Mouse (Mus musculus) lung, postnatal 0 days (tissue): ENCODE results near the gene Mphosph9. TPM values are rescaled to one million over a fixed set of nuclear protein-coding genes. Genes with fewer than 3 reads are reported as not detected.

Source experiments
- ATAC-seq: fragments of 200-750 bp; cut with Nextera tagmentation; 2 replicates; pipeline ENCODE4 v1.8.0; 2017; ENCODE audit warnings: moderate library complexity
- DNase-seq: peaks from one replicate; pipeline ENCODE4 v3.0.0-alpha.2; 2016; ENCODE audit warnings: low spot score
- H3K27ac ChIP-seq: fragments of 300-500 bp; sonication (generic); 2 replicates; pipeline ENCODE4 v1.5.1; 2014; ENCODE audit warnings: antibody characterized with exemption, mild to moderate bottlenecking, low read length, mixed read lengths
- H3K27me3 ChIP-seq: fragments of 300-500 bp; sonication (generic); replicated peaks from 2 replicates; pipeline ENCODE4 v1.6.1; 2014; ENCODE audit warnings: low read length, mixed read lengths; ENCODE audit not compliant: insufficient read depth
- H3K36me3 ChIP-seq: fragments of 300-500 bp; sonication (generic); 2 replicates; pipeline ENCODE4 v1.6.1; 2014; ENCODE audit warnings: low read length, mixed read lengths; ENCODE audit not compliant: insufficient read depth
- H3K4me1 ChIP-seq: fragments of 300-500 bp; sonication (generic); 2 replicates; pipeline ENCODE4 v1.6.1; 2014; ENCODE audit warnings: antibody characterized with exemption, low read depth, low read length, mixed read lengths; ENCODE audit not compliant: insufficient read depth
- H3K4me2 ChIP-seq: fragments of 300-500 bp; sonication (generic); replicated peaks from 2 replicates; pipeline ENCODE4 v1.6.1; 2014; ENCODE audit warnings: low read depth, mild to moderate bottlenecking, low read length, moderate library complexity, mixed read lengths
- H3K4me3 ChIP-seq: fragments of 300-500 bp; sonication (generic); 2 replicates; pipeline ENCODE4 v1.5.1; 2014; ENCODE audit warnings: low read depth, low read length
- H3K9ac ChIP-seq: fragments of 300-500 bp; sonication (generic); replicated peaks from 2 replicates; pipeline ENCODE4 v1.6.1; 2014; ENCODE audit warnings: low read depth, mild to moderate bottlenecking
- H3K9me3 ChIP-seq: fragments of 300-500 bp; sonication (generic); 2 replicates; pipeline ENCODE4 v1.6.1; 2016; ENCODE audit warnings: low read length, mixed read lengths
- CTCF ChIP-seq: IDR thresholded peaks from 2 replicates; pipeline ENCODE4 v1.5.1; 2016; ENCODE audit warnings: antibody characterized with exemption, mild to moderate bottlenecking
- EP300 ChIP-seq: IDR thresholded peaks from 2 replicates; pipeline ENCODE4 v1.6.1; 2016; ENCODE audit warnings: antibody characterized with exemption, mild to moderate bottlenecking, control low read depth
- WGBS: fragments of 180-500 bp; shearing (Covaris S2); extraction: QIAGEN DNeasy Blood & Tissue Kit; methylation state at CpG from one replicate; pipeline ENCODE4 v1.1.7; 2014; 5-methylcytosine and 5-hydroxymethylcytosine counted together
- polyA plus RNA-seq: library from polyadenylated mRNA; unstranded; fragments of >200 nt; fragmentation: Nextera tagmentation; extraction: Ambion mirVana; gene quantifications from 2 replicates; pipeline ENCODE4 v1.2.1, GENCODE M21; 2015

Mphosph9 gene
- polyA plus RNA-seq, 1 experiment from 2014 or later = 3.4 TPM

- WGBS = 31% methylated on average over 22 of the region's 22 CpGs
- ATAC-seq = peak; percentile 73
- peak; percentile 62 for DNase-seq
- Histone ChIP-seq H3K4me1 (peaks cover 22% of the 10 kb centered on the region; the same call in 1 of the 2 replicates), H3K9ac (no peak overlapping the region), H3K9me3 (no peaks in the 10 kb centered on the region), H3K27me3 (no peaks in the 10 kb centered on the region), H3K27ac (peak overlapping the region; percentile 66), H3K4me2 (no peak overlapping the region), H3K36me3 (peaks cover 6% of the 10 kb centered on the region; the same call in 1 of the 2 replicates), H3K4me3 (no peak overlapping the region)
- TF ChIP-seq CTCF (no peak), EP300 (0 out of 2 replicates have a peak, but pooled peaks have one; percentile 19)
Measured at GRCm38 (mm10) chr5:124240841-124241685, 86.7 kb downstream of the Mphosph9 start.

- no peak for TF ChIP-seq CTCF
- TF ChIP-seq EP300 = no peak
- Histone ChIP-seq H3K27me3 (no peaks in the 10 kb centered on the region), H3K4me3 (no peak overlapping the region), H3K27ac (no peak overlapping the region), H3K36me3 (no peaks in the 10 kb centered on the region), H3K4me1 (peaks cover 12% of the 10 kb centered on the region; the same call in 1 of the 2 replicates), H3K4me2 (no peak overlapping the region), H3K9me3 (no peaks in the 10 kb centered on the region), H3K9ac (no peak overlapping the region)
- no peak for DNase-seq
- ATAC-seq = no peak
- 68% methylated on average over 4 of the region's 4 CpGs for WGBS
Measured at GRCm38 (mm10) chr5:124236180-124236579, 91.6 kb downstream of the Mphosph9 start.

GRCm38 (mm10) chr5:124234778-124235177, 93.0 kb downstream of the Mphosph9 start:
- Histone ChIP-seq H3K27ac (no peak overlapping the region), H3K9ac (no peak overlapping the region), H3K36me3 (no peaks in the 10 kb centered on the region), H3K4me3 (no peak overlapping the region), H3K4me2 (no peak overlapping the region), H3K9me3 (no peaks in the 10 kb centered on the region), H3K4me1 (peaks cover 5% of the 10 kb centered on the region; the same call in 1 of the 2 replicates), H3K27me3 (no peaks in the 10 kb centered on the region)
- WGBS = 85% methylated on average over 6 of the region's 6 CpGs
- DNase-seq (no peak), ATAC-seq (no peak)
- TF ChIP-seq CTCF = no peak
- no peak for TF ChIP-seq EP300

- WGBS = 43% methylated on average over 12 of the region's 12 CpGs
- no peak overlapping the region for H3K4me2 ChIP-seq
- peak; percentile 70 for ATAC-seq
- H3K4me1 ChIP-seq = peaks cover 5% of the 10 kb centered on the region; the same call in 1 of the 2 replicates
- TF ChIP-seq EP300 = no peak
- no peak for TF ChIP-seq CTCF
- no peak overlapping the region for H3K27ac ChIP-seq
- H3K27me3 ChIP-seq = no peaks in the 10 kb centered on the region
- H3K4me3 ChIP-seq = no peak overlapping the region
- H3K9ac ChIP-seq = no peak overlapping the region
- DNase-seq = peak; percentile 57
- H3K36me3 ChIP-seq = no peaks in the 10 kb centered on the region
- no peaks in the 10 kb centered on the region for H3K9me3 ChIP-seq
Measured at GRCm38 (mm10) chr5:124233874-124234661, 93.7 kb downstream of the Mphosph9 start.

- H3K4me1 ChIP-seq = peaks cover 5% of the 10 kb centered on the region; the same call in 1 of the 2 replicates
- H3K4me2 ChIP-seq = no peak overlapping the region
- no peak for ATAC-seq
- TF ChIP-seq EP300 = no peak
- TF ChIP-seq CTCF = no peak
- no peak overlapping the region for H3K27ac ChIP-seq
- no peak for DNase-seq
- H3K9me3 ChIP-seq = no peaks in the 10 kb centered on the region
- H3K36me3 ChIP-seq = no peaks in the 10 kb centered on the region
- WGBS = 66% methylated on average over 8 of the region's 8 CpGs
- no peak overlapping the region for H3K4me3 ChIP-seq
- no peaks in the 10 kb centered on the region for H3K27me3 ChIP-seq
- H3K9ac ChIP-seq = no peak overlapping the region
Measured at GRCm38 (mm10) chr5:124233144-124233465, 94.7 kb downstream of the Mphosph9 start.
